Mouse (Mus musculus): ENCODE results near the gene Mecom. TPM values are rescaled to one million over a fixed set of nuclear protein-coding genes. Genes with fewer than 3 reads are reported as not detected.
"Not testable (repeated sequence)": the region's sequence is repeated elsewhere in the genome, so short reads cannot be mapped to it uniquely, and the experiment has no call there.

The Mecom gene
- polyA plus RNA-seq, 1 experiment from 2014 or later = 32.7 TPM

DNA sequence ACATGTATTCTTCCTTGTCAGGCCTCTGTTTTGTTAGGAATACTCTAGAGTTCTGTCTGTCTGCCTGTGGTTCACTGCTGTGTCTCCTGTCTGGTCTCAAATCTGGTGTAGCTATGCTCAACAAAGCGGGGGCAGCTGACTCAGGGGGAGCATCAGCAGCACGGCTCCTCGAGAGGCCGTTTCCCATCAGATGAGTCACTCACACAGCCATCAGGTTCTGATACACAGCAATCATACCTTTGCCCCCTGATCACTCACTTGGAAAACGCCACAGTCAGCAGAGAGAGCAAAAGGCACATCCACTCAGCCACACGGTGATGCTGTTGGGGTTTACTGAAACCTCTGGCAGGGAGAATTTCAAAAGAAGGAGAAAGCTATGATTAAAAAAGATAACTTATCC, 5.9 kb upstream of the Mecom start:
- Histone ChIP-seq H3K27me3 (ENCODE audit: control insufficient read depth, insufficient read depth, low read length) (no peaks in the 10 kb centered on the region), H3K36me3 (ENCODE audit: control insufficient read depth, insufficient read depth, low read length) (no peaks in the 10 kb centered on the region), H3K9ac (ENCODE audit: low read length) (no peak overlapping the region), H3K4me3 (ENCODE audit: low read depth, low read length) (no peak overlapping the region), H3K4me2 (no peak overlapping the region), H3K9me3 (ENCODE audit: control insufficient read depth, low read length) (no peaks in the 10 kb centered on the region), H3K4me1 (ENCODE audit: control insufficient read depth, insufficient read depth, low read length) (no peaks in the 10 kb centered on the region), H3K27ac (ENCODE audit: low read depth, low read length) (no peak overlapping the region)
- ATAC-seq (ENCODE audit: low FRiP score) (no peak), DNase-seq (ENCODE audit: low spot score, missing footprints) (peak; percentile 75)
- 75% methylated on average over 6 of the region's 6 CpGs for WGBS

DNA sequence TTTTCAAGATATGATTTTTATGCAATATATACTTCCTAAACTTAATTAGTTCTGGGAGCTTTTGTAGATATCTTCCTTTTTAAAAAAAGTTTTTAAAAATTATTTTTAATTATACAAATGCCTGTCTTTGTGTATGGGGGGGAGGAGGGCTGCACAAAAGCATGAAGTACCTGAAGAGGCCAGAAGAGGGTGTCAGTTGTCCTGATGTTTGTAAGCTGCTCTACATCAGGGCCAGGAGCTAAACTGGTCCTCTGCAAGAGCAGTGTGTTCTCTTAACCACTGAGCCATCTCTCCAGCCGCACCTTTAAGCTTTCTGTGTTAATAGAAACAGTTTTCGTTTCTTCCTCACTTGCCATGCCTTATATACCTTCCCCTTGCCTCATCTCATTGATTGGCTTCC, 2.4 kb upstream of the Mecom start:
- H3K9ac ChIP-seq (ENCODE audit: low read length) = no peak overlapping the region
- no peaks in the 10 kb centered on the region for H3K9me3 ChIP-seq (ENCODE audit: control insufficient read depth, low read length)
- H3K4me2 ChIP-seq = no peak overlapping the region
- no peaks in the 10 kb centered on the region for H3K27me3 ChIP-seq (ENCODE audit: control insufficient read depth, insufficient read depth, low read length)
- H3K27ac ChIP-seq (ENCODE audit: low read depth, low read length) = no peak overlapping the region
- DNase-seq (ENCODE audit: low spot score, missing footprints) = no peak
- H3K36me3 ChIP-seq (ENCODE audit: control insufficient read depth, insufficient read depth, low read length) = no peaks in the 10 kb centered on the region
- no peak overlapping the region for H3K4me3 ChIP-seq (ENCODE audit: low read depth, low read length)
- WGBS = 57% methylated on average over 2 of the region's 2 CpGs
- H3K4me1 ChIP-seq (ENCODE audit: control insufficient read depth, insufficient read depth, low read length) = no peaks in the 10 kb centered on the region
- no peak for ATAC-seq (ENCODE audit: low FRiP score)

DNA sequence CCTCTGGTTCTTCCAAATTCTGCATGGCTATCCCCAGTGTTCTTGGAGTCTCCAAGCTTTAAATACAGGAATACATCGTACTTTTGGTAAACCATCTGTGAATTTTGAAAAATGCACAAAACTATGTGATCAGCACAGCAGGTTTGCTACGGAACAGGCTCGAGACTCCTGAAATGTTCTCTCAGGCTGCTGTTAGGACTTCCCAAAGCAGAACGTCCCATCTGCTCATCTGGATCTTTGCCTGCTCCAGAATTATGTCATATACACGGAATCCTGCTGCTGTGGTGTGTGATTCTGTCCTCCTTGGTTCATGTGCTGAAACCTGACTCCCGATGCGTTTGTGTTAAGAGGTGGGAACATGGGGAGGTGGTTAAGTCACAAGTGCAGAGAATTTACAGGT, 1.1 kb upstream of the Mecom start:
- no peak overlapping the region for H3K9ac ChIP-seq (ENCODE audit: low read length)
- no peak overlapping the region for H3K4me2 ChIP-seq
- H3K9me3 ChIP-seq (ENCODE audit: control insufficient read depth, low read length) = no peaks in the 10 kb centered on the region
- no peaks in the 10 kb centered on the region for H3K4me1 ChIP-seq (ENCODE audit: control insufficient read depth, insufficient read depth, low read length)
- no peaks in the 10 kb centered on the region for H3K36me3 ChIP-seq (ENCODE audit: control insufficient read depth, insufficient read depth, low read length)
- DNase-seq (ENCODE audit: low spot score, missing footprints) (peak; percentile 41), ATAC-seq (ENCODE audit: low FRiP score) (no peak)
- H3K4me3 ChIP-seq (ENCODE audit: low read depth, low read length) = no peak overlapping the region
- WGBS = 90% methylated on average over 7 of the region's 7 CpGs
- H3K27ac ChIP-seq (ENCODE audit: low read depth, low read length) = no peak overlapping the region
- no peaks in the 10 kb centered on the region for H3K27me3 ChIP-seq (ENCODE audit: control insufficient read depth, insufficient read depth, low read length)

DNA sequence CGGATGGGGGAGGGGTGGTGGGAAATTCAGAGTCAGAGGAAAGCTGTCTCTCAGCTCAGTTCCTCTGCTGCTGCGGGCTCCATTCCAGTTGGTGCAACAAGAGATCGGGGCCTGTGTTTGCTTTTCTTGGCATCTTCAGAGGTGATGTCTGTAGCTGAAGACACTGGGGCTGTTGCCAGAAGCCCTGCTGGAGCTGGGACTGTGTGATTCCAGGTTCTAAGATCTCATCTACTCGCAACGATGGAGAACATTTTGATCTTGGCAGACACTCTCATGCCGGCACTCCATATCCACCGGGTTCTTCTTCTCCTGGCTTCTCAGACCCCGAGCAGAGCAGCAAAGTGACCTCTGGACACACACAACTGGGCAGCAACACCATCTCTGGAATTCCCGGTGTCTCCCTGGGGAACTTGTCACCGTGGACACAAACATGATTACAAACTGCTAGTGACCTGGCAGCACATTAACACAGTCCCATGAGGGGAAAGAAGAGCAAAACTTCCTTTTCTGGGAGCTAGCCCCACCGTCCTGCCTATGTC, 908 bp downstream of the Mecom start:
- H3K4me3 ChIP-seq (ENCODE audit: low read depth, low read length) = no peak overlapping the region
- 75% methylated on average over 11 of the region's 11 CpGs for WGBS
- H3K9ac ChIP-seq (ENCODE audit: low read length) = no peak overlapping the region
- H3K4me1 ChIP-seq (ENCODE audit: control insufficient read depth, insufficient read depth, low read length) = no peaks in the 10 kb centered on the region
- no peak overlapping the region for H3K4me2 ChIP-seq
- H3K9me3 ChIP-seq (ENCODE audit: control insufficient read depth, low read length) = no peaks in the 10 kb centered on the region
- H3K27me3 ChIP-seq (ENCODE audit: control insufficient read depth, insufficient read depth, low read length) = no peaks in the 10 kb centered on the region
- H3K36me3 ChIP-seq (ENCODE audit: control insufficient read depth, insufficient read depth, low read length) = no peaks in the 10 kb centered on the region
- H3K27ac ChIP-seq (ENCODE audit: low read depth, low read length) = no peak overlapping the region
- ATAC-seq (ENCODE audit: low FRiP score) (no peak), DNase-seq (ENCODE audit: low spot score, missing footprints) (no peak)

DNA sequence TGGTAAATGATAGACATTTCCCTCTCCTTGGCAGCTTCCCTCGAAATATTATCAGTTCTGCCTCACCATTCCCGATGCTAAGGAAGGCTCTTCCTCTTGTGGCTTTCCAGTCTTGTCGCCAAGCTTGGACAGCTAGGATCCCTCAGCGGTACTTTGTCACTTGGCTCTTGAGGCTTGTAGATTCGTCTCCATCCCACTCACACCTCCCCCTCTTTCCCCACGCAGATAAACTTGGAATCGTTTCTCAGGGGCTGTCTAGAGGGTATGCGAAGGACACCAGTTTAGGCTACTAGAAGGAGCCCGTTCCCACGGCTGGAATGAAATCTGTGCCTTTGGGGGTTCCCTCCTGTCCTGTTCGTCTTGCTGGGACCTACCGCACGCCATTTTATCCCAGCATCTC, 1.4 kb downstream of the Mecom start:
- DNase-seq (ENCODE audit: low spot score, missing footprints) (no peak), ATAC-seq (ENCODE audit: low FRiP score) (no peak)
- Histone ChIP-seq H3K4me3 (ENCODE audit: low read depth, low read length) (no peak overlapping the region), H3K4me1 (ENCODE audit: control insufficient read depth, insufficient read depth, low read length) (no peaks in the 10 kb centered on the region), H3K4me2 (no peak overlapping the region), H3K9ac (ENCODE audit: low read length) (no peak overlapping the region), H3K9me3 (ENCODE audit: control insufficient read depth, low read length) (no peaks in the 10 kb centered on the region), H3K27ac (ENCODE audit: low read depth, low read length) (no peak overlapping the region), H3K36me3 (ENCODE audit: control insufficient read depth, insufficient read depth, low read length) (no peaks in the 10 kb centered on the region), H3K27me3 (ENCODE audit: control insufficient read depth, insufficient read depth, low read length) (no peaks in the 10 kb centered on the region)
- 80% methylated on average over 13 of the region's 13 CpGs for WGBS

DNA sequence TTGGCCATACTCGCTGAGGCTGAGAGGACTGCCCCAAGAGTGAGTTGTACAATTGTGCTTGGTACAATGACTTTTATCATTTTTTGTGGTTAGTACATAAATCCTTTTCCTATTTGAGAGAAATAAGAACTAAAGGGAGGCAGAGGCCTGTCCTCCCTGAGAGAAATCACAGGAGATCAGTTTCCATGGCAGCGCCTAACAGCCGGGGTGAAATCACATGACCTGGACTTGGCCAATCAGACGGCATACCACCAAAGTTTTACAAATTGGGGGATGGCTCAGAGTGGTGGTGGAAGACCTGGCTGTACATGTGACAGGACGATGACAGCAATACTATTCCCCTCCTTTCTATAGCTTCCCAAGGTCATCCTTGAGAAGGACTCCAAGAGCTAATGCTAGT, 2.6 kb downstream of the Mecom start:
- H3K4me1 ChIP-seq (ENCODE audit: control insufficient read depth, insufficient read depth, low read length) = no peaks in the 10 kb centered on the region
- H3K9ac ChIP-seq (ENCODE audit: low read length) = no peak overlapping the region
- WGBS = 77% methylated on average over 5 of the region's 5 CpGs
- no peaks in the 10 kb centered on the region for H3K36me3 ChIP-seq (ENCODE audit: control insufficient read depth, insufficient read depth, low read length)
- H3K4me2 ChIP-seq = no peak overlapping the region
- no peaks in the 10 kb centered on the region for H3K27me3 ChIP-seq (ENCODE audit: control insufficient read depth, insufficient read depth, low read length)
- ATAC-seq (ENCODE audit: low FRiP score) = no peak
- H3K4me3 ChIP-seq (ENCODE audit: low read depth, low read length) = no peak overlapping the region
- H3K9me3 ChIP-seq (ENCODE audit: control insufficient read depth, low read length) = no peaks in the 10 kb centered on the region
- DNase-seq (ENCODE audit: low spot score, missing footprints) = no peak
- no peak overlapping the region for H3K27ac ChIP-seq (ENCODE audit: low read depth, low read length)

DNA sequence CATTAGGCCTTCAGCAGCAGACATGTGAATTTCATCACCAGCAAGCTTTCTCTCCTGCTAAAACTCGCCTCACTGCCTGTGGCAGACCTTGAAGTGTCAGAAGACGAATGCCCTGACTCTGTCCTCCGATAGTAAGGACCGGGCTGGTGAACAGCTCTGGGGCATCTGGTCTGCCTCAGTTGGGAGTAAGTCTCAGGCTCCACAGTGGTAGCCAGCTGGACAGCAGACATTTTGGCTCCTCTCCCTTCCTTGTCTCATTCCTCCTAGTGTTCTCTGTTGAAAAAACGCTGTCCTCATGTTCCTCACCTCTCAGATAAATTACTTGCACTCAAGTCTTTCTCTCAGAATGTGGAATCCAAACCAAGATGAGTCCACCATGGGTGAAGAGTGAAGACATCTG, 3.5 kb downstream of the Mecom start:
- Histone ChIP-seq H3K9me3 (ENCODE audit: control insufficient read depth, low read length) (no peaks in the 10 kb centered on the region), H3K27me3 (ENCODE audit: control insufficient read depth, insufficient read depth, low read length) (no peaks in the 10 kb centered on the region), H3K4me3 (ENCODE audit: low read depth, low read length) (no peak overlapping the region), H3K4me1 (ENCODE audit: control insufficient read depth, insufficient read depth, low read length) (no peaks in the 10 kb centered on the region), H3K27ac (ENCODE audit: low read depth, low read length) (no peak overlapping the region), H3K9ac (ENCODE audit: low read length) (no peak overlapping the region), H3K4me2 (no peak overlapping the region), H3K36me3 (ENCODE audit: control insufficient read depth, insufficient read depth, low read length) (no peaks in the 10 kb centered on the region)
- DNase-seq (ENCODE audit: low spot score, missing footprints) (no peak), ATAC-seq (ENCODE audit: low FRiP score) (no peak)
- 79% methylated on average over 5 of the region's 5 CpGs for WGBS

DNA sequence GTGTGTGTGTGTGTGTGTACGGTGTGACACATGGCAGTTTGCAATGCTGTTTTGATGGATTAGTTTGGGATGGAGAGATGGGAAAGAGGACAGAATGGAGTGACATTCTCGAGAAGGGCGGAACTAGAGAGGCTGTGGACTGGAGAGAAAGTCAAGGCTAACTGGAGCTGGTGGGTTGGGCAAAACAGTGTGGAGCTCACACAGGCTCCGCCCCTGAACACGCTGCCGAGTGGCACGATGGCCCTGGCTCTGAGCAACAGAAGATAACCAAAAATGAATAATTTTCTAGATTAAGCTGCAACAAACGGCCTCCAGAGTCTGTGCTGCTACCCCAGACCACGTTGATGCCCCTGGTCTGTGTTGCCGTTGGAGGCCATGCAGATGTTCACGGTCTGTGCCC, 12.0 kb downstream of the Mecom start:
- H3K4me2 ChIP-seq = no peak overlapping the region
- ATAC-seq (ENCODE audit: low FRiP score) = no peak
- WGBS = 85% methylated on average over 11 of the region's 11 CpGs
- peak; percentile 31 for DNase-seq (ENCODE audit: low spot score, missing footprints)
- no peaks in the 10 kb centered on the region for H3K4me1 ChIP-seq (ENCODE audit: control insufficient read depth, insufficient read depth, low read length)
- no peak overlapping the region for H3K4me3 ChIP-seq (ENCODE audit: low read depth, low read length)
- H3K27me3 ChIP-seq (ENCODE audit: control insufficient read depth, insufficient read depth, low read length) = no peaks in the 10 kb centered on the region
- H3K9me3 ChIP-seq (ENCODE audit: control insufficient read depth, low read length) = no peaks in the 10 kb centered on the region
- no peaks in the 10 kb centered on the region for H3K36me3 ChIP-seq (ENCODE audit: control insufficient read depth, insufficient read depth, low read length)
- no peak overlapping the region for H3K9ac ChIP-seq (ENCODE audit: low read length)
- no peak overlapping the region for H3K27ac ChIP-seq (ENCODE audit: low read depth, low read length)

DNA sequence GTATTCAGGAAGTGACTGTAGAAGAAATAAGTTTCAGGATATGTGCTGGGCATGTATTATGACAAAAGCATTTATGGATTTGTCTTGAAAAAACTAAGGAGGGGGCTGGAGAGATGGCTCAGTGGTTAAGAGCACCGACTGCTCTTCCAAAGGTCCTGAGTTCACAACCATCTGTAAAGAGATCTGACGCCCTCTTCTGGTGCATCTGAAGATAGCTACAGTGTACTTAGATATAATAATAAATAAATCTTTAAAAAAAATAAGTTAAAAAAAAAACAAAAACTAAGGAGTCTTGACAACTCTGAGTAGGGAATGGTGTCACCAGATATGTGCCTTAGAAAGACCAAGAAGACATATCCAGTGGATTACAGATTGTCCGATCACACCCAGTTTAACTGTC, 27.1 kb downstream of the Mecom start:
- not testable (repeated sequence) for H3K36me3 ChIP-seq (ENCODE audit: control insufficient read depth, insufficient read depth, low read length); H3K9ac ChIP-seq (ENCODE audit: low read length); DNase-seq (ENCODE audit: low spot score, missing footprints); H3K9me3 ChIP-seq (ENCODE audit: control insufficient read depth, low read length); H3K27me3 ChIP-seq (ENCODE audit: control insufficient read depth, insufficient read depth, low read length); ATAC-seq (ENCODE audit: low FRiP score); H3K4me1 ChIP-seq (ENCODE audit: control insufficient read depth, insufficient read depth, low read length); H3K4me2 ChIP-seq; H3K4me3 ChIP-seq (ENCODE audit: low read depth, low read length); H3K27ac ChIP-seq (ENCODE audit: low read depth, low read length)
- WGBS = 49% methylated on average over 3 of the region's 3 CpGs

DNA sequence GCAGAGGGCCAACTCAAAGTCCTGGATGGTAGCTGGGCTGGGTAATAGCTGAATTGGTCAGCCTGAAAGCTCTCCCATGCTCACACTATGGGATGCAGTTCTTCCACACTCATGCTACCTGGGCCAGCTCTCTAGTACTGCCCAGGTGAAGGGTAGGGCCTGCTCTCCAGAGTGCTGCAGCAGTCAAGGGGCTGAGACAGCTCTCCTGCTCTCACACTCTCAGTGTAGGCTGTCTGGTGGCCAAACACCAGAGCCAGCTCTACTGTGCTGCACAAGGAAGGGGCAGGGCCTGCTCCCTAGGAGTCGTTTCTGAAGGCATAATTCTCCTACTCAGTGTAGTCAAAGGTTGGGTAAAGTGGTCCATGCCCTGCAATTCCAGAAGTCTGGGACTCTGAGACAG, 28.4 kb downstream of the Mecom start:
- no peaks in the 10 kb centered on the region for H3K9me3 ChIP-seq (ENCODE audit: control insufficient read depth, low read length)
- no peak overlapping the region for H3K9ac ChIP-seq (ENCODE audit: low read length)
- H3K4me2 ChIP-seq = no peak overlapping the region
- H3K4me1 ChIP-seq (ENCODE audit: control insufficient read depth, insufficient read depth, low read length) = peaks cover 5% of the 10 kb centered on the region
- H3K27me3 ChIP-seq (ENCODE audit: control insufficient read depth, insufficient read depth, low read length) = peaks cover 11% of the 10 kb centered on the region; the same call in 1 of the 2 replicates
- H3K36me3 ChIP-seq (ENCODE audit: control insufficient read depth, insufficient read depth, low read length) = no peaks in the 10 kb centered on the region
- ATAC-seq (ENCODE audit: low FRiP score) (no peak), DNase-seq (ENCODE audit: low spot score, missing footprints) (no peak)
- 46% methylated on average over 1 of the region's 1 CpGs for WGBS
- no peak overlapping the region for H3K4me3 ChIP-seq (ENCODE audit: low read depth, low read length)
- no peak overlapping the region for H3K27ac ChIP-seq (ENCODE audit: low read depth, low read length)
